Mouse (Mus musculus): ENCODE measurements around the gene Sh2d6.

DNA sequence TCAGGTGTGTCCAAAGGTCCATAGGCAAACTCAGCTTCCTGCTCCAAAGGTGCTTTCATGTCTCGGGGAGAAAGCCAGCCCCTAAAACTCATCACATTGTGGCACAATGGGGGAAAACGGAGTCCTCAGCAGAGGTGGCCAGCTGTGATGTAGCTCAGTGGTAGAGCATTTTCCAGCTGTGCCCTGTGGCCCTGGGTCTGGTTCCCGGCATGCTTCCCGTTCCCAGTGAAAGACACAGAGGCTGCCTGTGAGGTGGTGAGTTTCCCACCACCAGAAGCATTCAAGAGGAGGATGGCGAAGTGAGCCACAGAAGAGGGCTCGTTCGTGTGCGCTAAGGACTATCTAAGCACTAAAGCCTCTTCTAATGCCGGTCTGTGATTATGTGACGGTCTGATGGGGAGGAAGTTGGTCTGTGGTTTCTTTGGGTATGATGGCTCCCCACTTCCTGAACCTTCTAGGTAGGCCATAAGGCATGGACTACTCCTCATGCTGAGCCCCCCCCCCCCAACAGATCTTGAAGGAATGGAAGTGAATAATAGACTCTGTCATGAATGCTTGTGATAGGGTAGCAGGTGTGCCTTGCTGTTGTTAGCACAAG is 29.1 kb upstream of the Sh2d6 start:
- TF ChIP-seq GATA1 (IDR thresholded peaks at IDR 0.05; ENCODE audit: low read length): no peak
- TF ChIP-seq TAL1 (IDR thresholded peaks at IDR 0.05; ENCODE audit: low read length): no peak

Data from erythroblast, embryonic 14.5 days (primary cell).